Mouse (Mus musculus) kidney, adult 10 weeks (tissue): Measurements from ENCODE around the gene Rab24. TPM values are rescaled to one million over a fixed set of nuclear protein-coding genes. Genes with fewer than 3 reads are reported as not detected.

Experiments
- polyA plus RNA-seq: library from polyadenylated mRNA; stranded (reverse); fragments of 350-450 nt; fragmentation: Illumina TruSeq; extraction: RNeasy Lipid Tissue Mini Kit (QIAGEN cat#74804); gene quantifications from one replicate; pipeline ENCODE4 v1.2.3, GENCODE M21; 2014; ENCODE audit warnings: low read depth, low replicate concordance

The Rab24 gene
- 10.4 TPM for polyA plus RNA-seq

GRCm38 (mm10) chr13:55321434-55322129 is at the start of gene Rab24:
Gene Rab24, minus strand, starts transcription at chr13:55321946.

GRCm38 (mm10) chr13:55369531-55370114 is 47.9 kb upstream of the Rab24 start, which contains the start of gene Rgs14:
Gene Rgs14, plus strand, starts transcription at chr13:55369732.

GRCm38 (mm10) chr13:55362453-55363060 is 40.8 kb upstream of the Rab24 start, which contains the start of gene Lman2:
Gene Lman2, minus strand, starts transcription at chr13:55362783.

GRCm38 (mm10) chr13:55329683-55330566 is 8.2 kb upstream of the Rab24 start, which contains the start of gene Mxd3:
Gene Mxd3, minus strand, starts transcription at chr13:55329823.

GRCm38 (mm10) chr13:55319931-55320533 is 1.7 kb downstream of the Rab24 start, which contains the start of gene Prelid1:
Gene Prelid1, plus strand, starts transcription at chr13:55320500.

Other genes starting within 250 kb of the Rab24 start
- 35.8 TPM for gene Uimc1, start 221.6 kb downstream of the Rab24 start, polyA plus RNA-seq
- gene Zfp346, start 216.6 kb downstream of the Rab24 start, polyA plus RNA-seq: 4.5 TPM
- gene Gm17617, start 188.4 kb downstream of the Rab24 start, polyA plus RNA-seq: not detected
- gene Fgfr4, start 169.3 kb downstream of the Rab24 start, polyA plus RNA-seq: 0.65 TPM
- gene Nsd1, start 112.2 kb downstream of the Rab24 start, polyA plus RNA-seq: 58.6 TPM
- gene Prelid1, start 1.4 kb downstream of the Rab24 start, polyA plus RNA-seq: 11.6 TPM
- not detected for gene Mxd3, start 7.9 kb upstream of the Rab24 start, polyA plus RNA-seq
- gene Lman2, start 40.8 kb upstream of the Rab24 start, polyA plus RNA-seq: 37.2 TPM
- not detected for gene Rgs14, start 47.8 kb upstream of the Rab24 start, polyA plus RNA-seq
- 557 TPM for gene Slc34a1, start 76.2 kb upstream of the Rab24 start, polyA plus RNA-seq
- gene Pfn3, start 93.3 kb upstream of the Rab24 start, polyA plus RNA-seq: not detected
- gene F12, start 104.8 kb upstream of the Rab24 start, polyA plus RNA-seq: not detected
- 3.1 TPM for gene Grk6, start 123.1 kb upstream of the Rab24 start, polyA plus RNA-seq
- gene Prr7, start 142.3 kb upstream of the Rab24 start, polyA plus RNA-seq: not detected
- 1.0 TPM for gene Dbn1, start 166.2 kb upstream of the Rab24 start, polyA plus RNA-seq
- 0.40 TPM for gene Pdlim7, start 191.7 kb upstream of the Rab24 start, polyA plus RNA-seq
- gene Dok3, start 207.3 kb upstream of the Rab24 start, polyA plus RNA-seq: not detected
- 1.7 TPM for gene Ddx41, start 214.7 kb upstream of the Rab24 start, polyA plus RNA-seq
- gene Fam193b, start 249.2 kb upstream of the Rab24 start, polyA plus RNA-seq: 3.2 TPM